Mouse (Mus musculus) stomach, embryonic 16.5 days (tissue): ENCODE measurements at regions not wholly inside any gene's neighbourhood (a gene's known extent, or its start where the extent isn't known, plus 50 kb on each side); places are given as distances from the start of the nearest gene placed in this dataset.
A peak's percentile ranks its signal among the peaks of the same experiment; 100 is the strongest.
"Not testable (repeated sequence)": the region's sequence is repeated elsewhere in the genome, so short reads cannot be mapped to it uniquely, and the experiment has no call there.

Experiments
- ATAC-seq: fragments of 200-750 bp; cut with Nextera tagmentation; 2 replicates; pipeline ENCODE4 v1.8.0; 2017; ENCODE audit warnings: moderate number of reproducible peaks, moderate TSS enrichment; ENCODE audit not compliant: insufficient read depth, low FRiP score
- H3K27ac ChIP-seq: fragments of 300-500 bp; sonication (generic); 2 replicates; pipeline ENCODE4 v1.5.1; 2014; ENCODE audit warnings: low read length
- H3K27me3 ChIP-seq: fragments of 300-500 bp; sonication (generic); 2 replicates; pipeline ENCODE4 v1.6.1; 2014; ENCODE audit warnings: low read length, control low read depth, mixed read lengths; ENCODE audit not compliant: control insufficient read depth, insufficient read depth
- H3K36me3 ChIP-seq: fragments of 300-500 bp; sonication (generic); 2 replicates; pipeline ENCODE4 v1.6.1; 2014; ENCODE audit warnings: low read length; ENCODE audit not compliant: control insufficient read depth, insufficient read depth
- H3K4me1 ChIP-seq: fragments of 300-500 bp; sonication (generic); 2 replicates; pipeline ENCODE4 v1.6.1; 2014; ENCODE audit warnings: low read length, control low read depth, mixed read lengths; ENCODE audit not compliant: control insufficient read depth, insufficient read depth
- H3K4me2 ChIP-seq: fragments of 300-500 bp; sonication (generic); 2 replicates; pipeline ENCODE4 v1.6.1; 2014; ENCODE audit warnings: low read depth, low read length, mixed read lengths
- H3K4me3 ChIP-seq: fragments of 300-500 bp; sonication (generic); replicated peaks from 2 replicates; pipeline ENCODE4 v1.5.1; 2014; ENCODE audit warnings: mild to moderate bottlenecking, low read length
- H3K9ac ChIP-seq: fragments of 300-500 bp; sonication (generic); 2 replicates; pipeline ENCODE4 v1.6.1; 2014; ENCODE audit warnings: low read length
- H3K9me3 ChIP-seq: fragments of 300-500 bp; sonication (generic); replicated peaks from 2 replicates; pipeline ENCODE4 v1.6.1; 2016; ENCODE audit warnings: low read length, control low read depth; ENCODE audit not compliant: control insufficient read depth
- WGBS: fragments of 180-500 bp; shearing (Covaris S2); extraction: QIAGEN DNeasy Blood & Tissue Kit; methylation state at CpG from one replicate; pipeline ENCODE4 v1.1.7; 2014; 5-methylcytosine and 5-hydroxymethylcytosine counted together

- Histone ChIP-seq H3K9me3 (no peaks in the 10 kb centered on the region), H3K27me3 (no peaks in the 10 kb centered on the region), H3K9ac (no peak overlapping the region), H3K4me3 (no peak overlapping the region), H3K27ac (no peak overlapping the region), H3K4me1 (peaks cover 4% of the 10 kb centered on the region; the same call in 1 of the 2 replicates), H3K36me3 (no peaks in the 10 kb centered on the region), H3K4me2 (no peak overlapping the region)
- 83% methylated on average over 5 of the region's 5 CpGs for WGBS
- ATAC-seq = no peak
Observed at GRCm38 (mm10) chr4:3416670-3417069, 231.5 kb upstream of the Vmn1r3 start.

DNA sequence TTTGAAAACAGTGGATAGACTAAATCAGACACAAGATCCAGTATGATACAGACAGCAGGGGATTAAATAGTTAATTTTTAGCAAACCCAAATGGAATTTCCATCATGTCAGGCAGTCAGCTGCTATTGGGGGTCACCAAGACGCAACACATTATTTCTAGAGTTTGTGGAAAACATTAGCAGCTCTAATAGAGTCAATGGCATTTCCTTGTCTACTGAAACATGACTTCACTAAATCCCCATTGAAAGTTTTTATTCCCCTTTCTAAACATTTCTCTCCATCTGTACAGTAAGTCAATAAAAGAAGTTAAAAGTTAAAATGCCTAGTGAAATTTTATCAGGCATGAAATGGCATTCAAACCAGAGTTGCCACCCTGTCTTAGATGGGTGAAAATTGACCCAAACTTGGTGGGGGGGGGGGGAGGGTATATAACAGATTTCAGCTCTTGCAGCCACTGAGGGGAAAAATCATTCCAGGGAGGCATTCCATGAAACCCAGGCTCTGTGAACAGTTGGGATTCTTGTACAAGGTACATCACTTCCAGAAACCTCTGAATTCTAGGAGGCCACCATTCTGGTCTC is 229.4 kb upstream of the Vmn1r3 start:
- H3K4me1 ChIP-seq, H3K9me3 ChIP-seq, H3K9ac ChIP-seq, H3K4me2 ChIP-seq, H3K36me3 ChIP-seq, ATAC-seq, H3K27ac ChIP-seq, H3K4me3 ChIP-seq, H3K27me3 ChIP-seq: not testable (repeated sequence)
- WGBS = 22% methylated on average over 1 of the region's 1 CpGs

DNA sequence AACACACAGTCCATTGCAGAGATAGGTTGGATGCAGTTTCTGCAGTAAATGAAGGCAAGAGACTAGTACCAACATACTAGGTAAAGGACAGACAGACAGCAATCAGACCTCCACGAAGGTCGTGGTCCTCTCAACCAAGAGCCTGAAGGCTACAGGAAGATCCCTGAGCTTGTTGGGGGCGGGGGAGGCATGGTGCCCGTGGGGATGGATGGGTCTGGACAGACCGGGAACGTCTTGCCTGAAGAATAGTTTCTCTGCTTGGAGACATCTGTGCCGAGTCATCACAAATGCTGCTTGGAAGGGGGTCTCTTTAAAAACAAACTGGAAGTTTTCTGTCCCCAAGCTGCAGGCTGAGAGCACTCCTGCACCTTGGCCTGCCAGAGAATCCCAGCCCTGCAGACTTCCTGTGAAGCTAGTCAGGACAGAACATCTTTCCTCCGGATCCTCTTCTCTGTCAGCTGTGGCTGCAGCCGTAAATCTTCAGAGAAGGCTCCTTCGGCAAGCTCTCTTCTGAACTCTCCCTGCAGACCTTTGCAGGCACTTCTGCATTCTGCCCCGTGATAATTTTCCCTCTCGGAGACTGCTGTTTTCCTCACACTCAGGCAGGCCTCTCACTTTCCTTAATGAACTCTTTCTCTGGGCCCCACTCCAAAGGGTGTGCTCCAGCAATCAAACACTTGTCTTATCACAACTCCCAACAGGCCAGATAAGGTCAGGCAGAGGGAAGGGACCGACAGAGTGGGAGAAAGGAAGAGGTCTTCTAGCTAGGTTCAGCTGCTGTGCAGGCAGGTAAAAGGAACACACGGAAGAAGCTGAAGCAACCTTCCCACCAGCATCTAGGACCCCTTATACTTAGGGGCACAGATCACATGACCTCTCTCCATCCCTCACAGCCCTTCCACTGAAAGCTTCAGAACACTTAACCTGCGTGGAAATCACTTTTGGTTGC is 228.6 kb upstream of the Vmn1r3 start:
- Histone ChIP-seq H3K9ac (no peak overlapping the region), H3K9me3 (no peaks in the 10 kb centered on the region), H3K4me3 (no peak overlapping the region), H3K4me1 (peaks cover 4% of the 10 kb centered on the region; the same call in 1 of the 2 replicates), H3K36me3 (no peaks in the 10 kb centered on the region), H3K27me3 (no peaks in the 10 kb centered on the region), H3K4me2 (no peak overlapping the region), H3K27ac (no peak overlapping the region)
- 28% methylated on average over 15 of the region's 15 CpGs for WGBS
- peak; percentile 64; the same call in 1 of the 2 replicates for ATAC-seq

- H3K4me2 ChIP-seq, H3K4me1 ChIP-seq, H3K4me3 ChIP-seq, H3K9ac ChIP-seq, H3K27me3 ChIP-seq, ATAC-seq, H3K27ac ChIP-seq, H3K36me3 ChIP-seq, H3K9me3 ChIP-seq: not testable (repeated sequence)
- WGBS = 45% methylated on average over 4 of the region's 4 CpGs
Observed at GRCm38 (mm10) chr4:3412323-3412722, 227.2 kb upstream of the Vmn1r3 start.

- not testable (repeated sequence) for H3K4me1 ChIP-seq, H3K27ac ChIP-seq, H3K36me3 ChIP-seq, ATAC-seq, H3K9me3 ChIP-seq, H3K9ac ChIP-seq, H3K4me3 ChIP-seq, H3K4me2 ChIP-seq, H3K27me3 ChIP-seq
- WGBS = 41% methylated on average over 4 of the region's 4 CpGs
Observed at GRCm38 (mm10) chr4:3402856-3403255, 217.7 kb upstream of the Vmn1r3 start.

GRCm38 (mm10) chr4:3401766-3402165 is 216.6 kb upstream of the Vmn1r3 start:
- not testable (repeated sequence) for H3K36me3 ChIP-seq, H3K27me3 ChIP-seq, H3K27ac ChIP-seq, H3K4me1 ChIP-seq, ATAC-seq, H3K4me3 ChIP-seq, H3K9me3 ChIP-seq, H3K4me2 ChIP-seq, H3K9ac ChIP-seq
- 72% methylated on average over 2 of the region's 2 CpGs for WGBS

- H3K27ac ChIP-seq, H3K27me3 ChIP-seq, ATAC-seq, H3K36me3 ChIP-seq, H3K4me2 ChIP-seq, H3K4me1 ChIP-seq, H3K9me3 ChIP-seq, H3K4me3 ChIP-seq, H3K9ac ChIP-seq: not testable (repeated sequence)
- 86% methylated on average over 8 of the region's 8 CpGs for WGBS
Observed at GRCm38 (mm10) chr4:3391579-3391978, 206.4 kb upstream of the Vmn1r3 start.

- H3K36me3 ChIP-seq, H3K27me3 ChIP-seq, H3K27ac ChIP-seq, H3K4me3 ChIP-seq, H3K4me2 ChIP-seq, ATAC-seq, H3K9ac ChIP-seq, H3K4me1 ChIP-seq, H3K9me3 ChIP-seq: not testable (repeated sequence)
- 33% methylated on average over 8 of the region's 8 CpGs for WGBS
Observed at GRCm38 (mm10) chr4:3373027-3373763, 188.0 kb upstream of the Vmn1r3 start.

- 77% methylated on average over 4 of the region's 4 CpGs for WGBS
- not testable (repeated sequence) for H3K4me1 ChIP-seq, H3K36me3 ChIP-seq, H3K9me3 ChIP-seq, H3K9ac ChIP-seq, H3K4me2 ChIP-seq, ATAC-seq, H3K27me3 ChIP-seq, H3K4me3 ChIP-seq, H3K27ac ChIP-seq
Observed at GRCm38 (mm10) chr4:3368021-3368420, 182.9 kb upstream of the Vmn1r3 start.
